Mouse (Mus musculus) hindbrain, embryonic 12.5 days (tissue): ENCODE measurements around the gene Snrpc. TPM values are rescaled to one million over a fixed set of nuclear protein-coding genes. Genes with fewer than 3 reads are reported as not detected.
"Not testable (repeated sequence)": the region's sequence is repeated elsewhere in the genome, so short reads cannot be mapped to it uniquely, and the experiment has no call there.

ENCODE experiments used
- ATAC-seq: fragments of 200-750 bp; cut with Nextera tagmentation; 2 replicates; pipeline ENCODE4 v1.8.0; 2017; ENCODE audit warnings: moderate TSS enrichment; ENCODE audit not compliant: low FRiP score
- H3K27ac ChIP-seq: fragments of 300-500 bp; sonication (generic); 2 replicates; pipeline ENCODE4 v1.5.1; 2016; ENCODE audit warnings: mild to moderate bottlenecking
- H3K27me3 ChIP-seq: fragments of 300-500 bp; sonication (generic); 2 replicates; pipeline ENCODE4 v1.6.1; 2016; ENCODE audit warnings: mild to moderate bottlenecking
- H3K36me3 ChIP-seq: fragments of 300-500 bp; sonication (generic); 2 replicates; pipeline ENCODE4 v1.6.1; 2016; ENCODE audit warnings: mild to moderate bottlenecking
- H3K4me1 ChIP-seq: fragments of 300-500 bp; sonication (generic); 2 replicates; pipeline ENCODE4 v1.6.1; 2016
- H3K4me2 ChIP-seq: fragments of 300-500 bp; sonication (generic); replicated peaks from 2 replicates; pipeline ENCODE4 v1.6.1; 2016; ENCODE audit warnings: mild to moderate bottlenecking
- H3K4me3 ChIP-seq: fragments of 300-500 bp; sonication (generic); 2 replicates; pipeline ENCODE4 v1.5.1; 2016; ENCODE audit warnings: mild to moderate bottlenecking
- H3K9ac ChIP-seq: fragments of 300-500 bp; sonication (generic); 2 replicates; pipeline ENCODE4 v1.6.1; 2016; ENCODE audit warnings: mild to moderate bottlenecking, moderate library complexity
- H3K9me3 ChIP-seq: fragments of 300-500 bp; sonication (generic); replicated peaks from 2 replicates; pipeline ENCODE4 v1.6.1; 2016; ENCODE audit warnings: mild to moderate bottlenecking
- WGBS: fragments of 180-500 bp; shearing (Covaris S2); methylation state at CpG from one replicate; pipeline ENCODE4 v1.1.7; 2016; 5-methylcytosine and 5-hydroxymethylcytosine counted together
- polyA plus RNA-seq: library from polyadenylated mRNA; unstranded; fragments of >200 nt; fragmentation: Nextera tagmentation; extraction: Ambion mirVana; gene quantifications from 2 replicates; pipeline ENCODE4 v1.2.1, GENCODE M21; 2016

The Snrpc gene
- 299 and 327 TPM in 2 replicates for polyA plus RNA-seq

- not testable (repeated sequence) for ATAC-seq, H3K4me2 ChIP-seq, H3K36me3 ChIP-seq, H3K27me3 ChIP-seq, H3K9me3 ChIP-seq, H3K27ac ChIP-seq, H3K4me1 ChIP-seq, H3K9ac ChIP-seq, H3K4me3 ChIP-seq
- 93% methylated on average over 4 of the region's 4 CpGs for WGBS
Measured at GRCm38 (mm10) chr17:27837850-27838249, at the start of gene Snrpc. Gene Snrpc (plus strand): TSS chr17:27838150.

GRCm38 (mm10) chr17:27788456-27789172 is 49.3 kb upstream of the Snrpc start:
- H3K27ac ChIP-seq, result no peak overlapping the region
- H3K4me1 ChIP-seq, result peaks cover 3% of the 10 kb centered on the region; the same call in 1 of the 2 replicates
- no peak for ATAC-seq
- no peaks in the 10 kb centered on the region for H3K27me3 ChIP-seq
- no peak overlapping the region for H3K4me2 ChIP-seq
- H3K4me3 ChIP-seq, result no peak overlapping the region
- H3K9ac ChIP-seq, result no peak overlapping the region
- no peaks in the 10 kb centered on the region for H3K9me3 ChIP-seq
- peaks cover 35% of the 10 kb centered on the region for H3K36me3 ChIP-seq
- WGBS, result 93% methylated on average over 6 of the region's 6 CpGs

DNA sequence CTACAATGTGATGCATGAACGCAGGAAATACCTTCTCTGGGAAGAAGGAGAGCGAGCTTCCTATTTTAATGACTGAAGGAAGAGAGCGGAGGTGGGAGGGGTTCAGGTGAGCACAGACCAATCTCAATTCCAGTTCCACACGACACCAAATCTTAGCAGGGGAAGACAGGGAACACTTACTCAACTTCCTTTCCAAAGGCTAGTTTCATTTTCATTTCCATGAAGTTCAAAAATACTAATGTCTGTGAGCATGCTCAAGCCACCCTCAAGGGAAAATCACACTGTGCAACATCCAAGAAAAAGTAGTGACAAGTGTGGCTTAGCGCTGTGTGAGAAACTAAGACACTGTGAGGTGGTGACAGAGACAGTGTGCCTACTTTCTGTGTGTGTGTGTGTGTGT is 47.9 kb upstream of the Snrpc start:
- Histone ChIP-seq H3K9ac (no peak overlapping the region), H3K4me1 (peaks cover 3% of the 10 kb centered on the region; the same call in 1 of the 2 replicates), H3K9me3 (no peaks in the 10 kb centered on the region), H3K36me3 (peaks cover 23% of the 10 kb centered on the region), H3K27me3 (no peaks in the 10 kb centered on the region), H3K27ac (no peak overlapping the region), H3K4me2 (no peak overlapping the region), H3K4me3 (no peak overlapping the region)
- WGBS, result 96% methylated on average over 5 of the region's 5 CpGs
- no peak for ATAC-seq

DNA sequence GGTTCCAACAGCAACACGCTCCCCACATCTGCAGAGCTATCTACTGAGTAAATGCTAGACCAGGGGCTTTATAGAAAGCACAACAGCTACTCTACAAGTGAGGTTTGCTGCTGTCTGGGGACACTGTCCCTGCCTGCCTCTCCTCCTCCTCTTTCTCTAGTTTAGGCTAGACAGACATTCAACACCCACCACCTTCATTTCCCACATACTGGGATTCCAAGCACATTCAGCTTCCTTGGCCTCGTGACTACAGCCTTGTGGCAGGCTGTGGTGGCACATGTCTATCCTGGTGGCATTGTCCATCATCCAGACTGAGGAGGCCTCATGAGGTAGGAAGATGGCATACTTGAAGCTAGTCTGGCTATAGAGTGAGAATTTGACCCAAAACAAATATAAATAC is 47.0 kb upstream of the Snrpc start:
- H3K4me3 ChIP-seq, result no peak overlapping the region
- no peak overlapping the region for H3K27ac ChIP-seq
- no peak overlapping the region for H3K9ac ChIP-seq
- no peak for ATAC-seq
- H3K4me2 ChIP-seq, result no peak overlapping the region
- H3K9me3 ChIP-seq, result no peaks in the 10 kb centered on the region
- peaks cover 14% of the 10 kb centered on the region; the same call in 1 of the 2 replicates for H3K36me3 ChIP-seq
- no peaks in the 10 kb centered on the region for H3K27me3 ChIP-seq
- peaks cover 4% of the 10 kb centered on the region; the same call in 1 of the 2 replicates for H3K4me1 ChIP-seq
- 91% methylated on average over 2 of the region's 2 CpGs for WGBS

DNA sequence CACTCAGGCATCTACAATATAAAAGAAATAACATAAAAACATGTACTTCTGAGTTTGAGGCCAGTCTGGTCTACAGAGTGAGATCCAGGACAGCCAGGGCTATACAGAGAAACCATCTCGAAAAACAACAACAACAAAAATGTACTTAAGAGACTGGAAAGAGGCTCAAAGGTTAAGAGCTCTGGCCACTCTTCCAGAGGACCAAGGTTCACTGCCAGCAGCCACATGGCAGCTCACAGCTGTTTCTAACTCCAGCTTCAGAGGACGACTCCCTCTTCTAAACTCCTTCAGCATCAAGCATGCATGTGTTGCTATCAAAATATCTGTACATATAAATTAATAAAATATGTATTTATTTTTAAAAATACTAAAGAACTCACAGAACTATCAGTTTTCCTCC is 46.4 kb upstream of the Snrpc start:
- no peaks in the 10 kb centered on the region for H3K9me3 ChIP-seq
- H3K4me2 ChIP-seq, result no peak overlapping the region
- ATAC-seq, result no peak
- no peak overlapping the region for H3K27ac ChIP-seq
- peaks cover 10% of the 10 kb centered on the region for H3K4me1 ChIP-seq
- no peak overlapping the region for H3K9ac ChIP-seq
- H3K27me3 ChIP-seq, result no peaks in the 10 kb centered on the region
- 91% methylated on average over 2 of the region's 2 CpGs for WGBS
- H3K4me3 ChIP-seq, result no peak overlapping the region
- 0 out of 2 replicates have a peak, but pooled peaks cover 12% of the 10 kb centered on the region for H3K36me3 ChIP-seq

- Histone ChIP-seq H3K4me2 (no peak overlapping the region), H3K9me3 (no peaks in the 10 kb centered on the region), H3K9ac (no peak overlapping the region), H3K4me1 (peaks cover 20% of the 10 kb centered on the region), H3K4me3 (no peak overlapping the region), H3K27ac (no peak overlapping the region), H3K36me3 (0 out of 2 replicates have a peak, but pooled peaks cover 12% of the 10 kb centered on the region), H3K27me3 (no peaks in the 10 kb centered on the region)
- 86% methylated on average over 4 of the region's 4 CpGs for WGBS
- ATAC-seq, result no peak
Measured at GRCm38 (mm10) chr17:27792516-27792915, 45.4 kb upstream of the Snrpc start.

GRCm38 (mm10) chr17:27793144-27793543 is 44.8 kb upstream of the Snrpc start:
- H3K9ac ChIP-seq, result no peak overlapping the region
- H3K36me3 ChIP-seq, result 0 out of 2 replicates have a peak, but pooled peaks cover 12% of the 10 kb centered on the region
- WGBS, result 86% methylated on average over 6 of the region's 6 CpGs
- H3K4me2 ChIP-seq, result no peak overlapping the region
- H3K9me3 ChIP-seq, result no peaks in the 10 kb centered on the region
- H3K27ac ChIP-seq, result no peak overlapping the region
- H3K4me3 ChIP-seq, result no peak overlapping the region
- ATAC-seq, result no peak
- no peaks in the 10 kb centered on the region for H3K27me3 ChIP-seq
- H3K4me1 ChIP-seq, result peaks cover 26% of the 10 kb centered on the region

DNA sequence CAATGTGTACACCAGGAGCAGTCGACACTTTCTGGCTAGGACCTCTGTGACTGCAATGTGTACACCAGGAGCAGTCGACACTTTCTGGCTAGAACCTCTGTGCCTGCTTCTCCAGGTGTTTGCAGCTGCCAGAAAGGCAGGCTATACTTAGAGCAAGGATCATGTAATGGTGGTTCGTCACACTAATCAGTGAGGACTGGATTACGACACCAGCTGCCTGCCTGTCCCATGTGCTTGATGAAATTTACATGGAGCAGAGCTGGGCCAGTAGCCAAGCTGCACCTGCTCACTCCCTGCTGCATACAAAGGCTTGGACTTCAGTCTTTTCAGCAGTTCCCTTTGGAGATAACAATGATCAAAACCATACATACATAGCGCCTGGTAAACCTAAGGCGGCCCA is 41.2 kb upstream of the Snrpc start:
- peak overlapping the region; percentile 38 for H3K4me2 ChIP-seq
- peak overlapping the region; percentile 43; the same call in 1 of the 2 replicates for H3K9ac ChIP-seq
- H3K9me3 ChIP-seq, result no peaks in the 10 kb centered on the region
- H3K4me1 ChIP-seq, result peaks cover 45% of the 10 kb centered on the region
- peak; percentile 92 for ATAC-seq
- 56% methylated on average over 6 of the region's 6 CpGs for WGBS
- H3K27ac ChIP-seq, result peak overlapping the region; percentile 95
- no peaks in the 10 kb centered on the region for H3K27me3 ChIP-seq
- 0 out of 2 replicates have a peak, but pooled peaks cover 8% of the 10 kb centered on the region for H3K36me3 ChIP-seq
- H3K4me3 ChIP-seq, result no peak overlapping the region

DNA sequence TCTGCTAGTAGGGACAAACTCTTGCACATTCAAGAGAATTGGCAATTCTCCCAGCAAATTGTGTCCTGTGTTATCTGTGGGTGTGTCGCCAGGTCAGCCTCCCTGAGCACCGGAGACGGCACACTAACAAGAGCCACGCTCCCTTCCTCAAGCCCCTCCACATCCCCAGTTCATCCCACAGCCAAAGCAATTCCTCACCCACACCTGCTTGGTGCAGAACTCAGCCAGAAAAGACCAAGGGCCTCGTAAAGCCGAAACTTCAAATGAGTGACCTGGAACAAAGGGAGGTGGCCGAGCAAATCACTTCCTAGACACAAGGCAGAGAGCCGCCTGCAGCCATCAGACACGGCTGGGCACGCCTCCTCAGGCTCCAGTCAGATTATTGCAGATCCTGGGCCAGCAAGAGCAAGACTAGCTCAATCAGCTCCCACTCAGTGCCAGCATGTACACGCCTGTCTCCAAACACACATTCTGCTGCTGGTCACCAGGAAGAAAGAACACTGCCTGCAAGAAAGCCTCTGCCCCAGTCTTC is 40.5 kb upstream of the Snrpc start:
- peaks cover 45% of the 10 kb centered on the region for H3K4me1 ChIP-seq
- H3K27me3 ChIP-seq, result no peaks in the 10 kb centered on the region
- H3K4me2 ChIP-seq, result peak overlapping the region; percentile 38
- no peaks in the 10 kb centered on the region for H3K9me3 ChIP-seq
- peak overlapping the region; percentile 43 for H3K9ac ChIP-seq
- peak; percentile 42; the same call in 1 of the 2 replicates for ATAC-seq
- 41% methylated on average over 11 of the region's 11 CpGs for WGBS
- peak overlapping the region; percentile 10; the same call in 1 of the 2 replicates for H3K4me3 ChIP-seq
- 0 out of 2 replicates have a peak, but pooled peaks cover 8% of the 10 kb centered on the region for H3K36me3 ChIP-seq
- H3K27ac ChIP-seq, result peak overlapping the region; percentile 95

DNA sequence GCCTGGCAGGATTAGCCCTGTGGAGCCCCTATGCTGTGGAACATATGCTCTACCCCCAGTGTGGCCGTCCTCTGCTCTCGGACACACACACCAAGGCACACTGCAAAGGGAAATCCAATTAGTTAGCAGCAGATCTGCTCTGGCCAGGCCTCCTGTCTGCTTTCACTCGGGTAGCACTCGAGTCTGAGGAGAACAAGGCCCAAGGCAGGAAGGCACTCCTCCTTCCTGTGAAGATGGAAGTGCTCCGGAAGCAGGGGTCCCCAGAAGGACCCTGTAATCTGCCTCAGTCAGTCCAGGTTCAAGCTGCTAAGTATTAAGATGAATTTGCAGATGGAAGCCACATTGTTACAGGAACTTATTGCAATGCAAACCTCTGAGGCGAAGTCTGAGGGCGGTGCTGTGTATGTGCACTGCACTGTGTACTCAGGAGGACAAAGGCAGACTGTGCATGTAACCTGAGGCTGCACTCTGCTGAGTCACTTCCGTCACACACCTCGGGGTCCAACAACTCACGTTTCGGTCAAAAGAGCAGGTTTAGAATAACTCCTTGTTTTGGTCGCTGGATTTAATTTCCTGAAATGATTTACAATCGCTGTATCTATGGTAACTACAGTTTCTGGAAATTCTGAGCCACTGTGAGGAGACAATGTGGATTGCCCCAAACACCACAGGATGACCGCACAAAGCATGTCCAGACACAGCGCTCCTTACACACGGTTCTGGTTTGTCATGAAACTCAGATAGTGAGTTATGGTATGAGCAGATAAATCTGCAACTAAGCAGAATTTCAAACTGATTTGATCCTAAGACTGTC is 38.0 kb upstream of the Snrpc start:
- Histone ChIP-seq H3K9ac (0 out of 2 replicates have a peak overlapping the region, but pooled peaks have one; percentile 27), H3K4me1 (peaks cover 50% of the 10 kb centered on the region), H3K9me3 (no peaks in the 10 kb centered on the region), H3K36me3 (no peaks in the 10 kb centered on the region), H3K27me3 (no peaks in the 10 kb centered on the region), H3K27ac (peak overlapping the region; percentile 85), H3K4me2 (no peak overlapping the region; the same call in 1 of the 2 replicates), H3K4me3 (no peak overlapping the region)
- no peak for ATAC-seq
- WGBS, result 53% methylated on average over 16 of the region's 16 CpGs

- Histone ChIP-seq H3K9ac (no peak overlapping the region), H3K4me2 (no peak overlapping the region), H3K27ac (peak overlapping the region; percentile 13; the same call in 1 of the 2 replicates), H3K27me3 (no peaks in the 10 kb centered on the region), H3K4me3 (no peak overlapping the region), H3K36me3 (no peaks in the 10 kb centered on the region), H3K4me1 (peaks cover 48% of the 10 kb centered on the region), H3K9me3 (no peaks in the 10 kb centered on the region)
- ATAC-seq, result no peak
- WGBS, result 85% methylated on average over 9 of the region's 9 CpGs
Measured at GRCm38 (mm10) chr17:27800710-27801648, 37.0 kb upstream of the Snrpc start.
